Mouse (Mus musculus) erythroblast, embryonic 14.5 days (primary cell): Measurements from ENCODE around the gene Enpp6. TPM values are rescaled to one million over a fixed set of nuclear protein-coding genes. Genes with fewer than 3 reads are reported as not detected.

Experiments used
- H3K27me3 ChIP-seq: 2 replicates; pipeline ENCODE4 v1.6.1; 2012; ENCODE audit warnings: inconsistent platforms; ENCODE audit not compliant: control insufficient read depth
- H3K36me3 ChIP-seq: 2 replicates; pipeline ENCODE4 v1.6.1; 2012; ENCODE audit warnings: mild to moderate bottlenecking, inconsistent platforms; ENCODE audit not compliant: control insufficient read depth
- H3K4me1 ChIP-seq: 2 replicates; pipeline ENCODE4 v1.6.1; 2012; ENCODE audit warnings: inconsistent platforms; ENCODE audit not compliant: control insufficient read depth
- H3K4me3 ChIP-seq: replicated peaks from 2 replicates; pipeline ENCODE3; 2012; ENCODE audit warnings: moderate library complexity, mild to moderate bottlenecking, inconsistent platforms
- H3K9me3 ChIP-seq: 2 replicates; pipeline ENCODE4 v1.6.1; 2012; ENCODE audit warnings: low read length, inconsistent platforms, mixed read lengths; ENCODE audit not compliant: control insufficient read depth
- GATA1 ChIP-seq: IDR thresholded peaks from 2 replicates; pipeline ENCODE4 v1.6.1; 2012; ENCODE audit warnings: low read length, inconsistent platforms, mixed read lengths
- TAL1 ChIP-seq: IDR thresholded peaks from 3 replicates; pipeline ENCODE4 v1.6.1; 2012; ENCODE audit warnings: low read length, inconsistent platforms, mixed read lengths
- polyA plus RNA-seq: library from polyadenylated mRNA; stranded (reverse); fragments of >175 nt; gene quantifications from 2 replicates; pipeline ENCODE4 v1.2.3, GENCODE M21; 2012

Enpp6 gene
- polyA plus RNA-seq, 1 experiment = not detected

- Histone ChIP-seq H3K4me1 (no peaks in the 10 kb centered on the region), H3K27me3 (no peaks in the 10 kb centered on the region), H3K36me3 (no peaks in the 10 kb centered on the region), H3K9me3 (no peaks in the 10 kb centered on the region), H3K4me3 (no peak overlapping the region)
- TF ChIP-seq GATA1 (no peak), TAL1 (no peak)
These were observed 23.9 kb upstream of the Enpp6 start for GRCm38 (mm10) chr8:46962630-46963427.

DNA sequence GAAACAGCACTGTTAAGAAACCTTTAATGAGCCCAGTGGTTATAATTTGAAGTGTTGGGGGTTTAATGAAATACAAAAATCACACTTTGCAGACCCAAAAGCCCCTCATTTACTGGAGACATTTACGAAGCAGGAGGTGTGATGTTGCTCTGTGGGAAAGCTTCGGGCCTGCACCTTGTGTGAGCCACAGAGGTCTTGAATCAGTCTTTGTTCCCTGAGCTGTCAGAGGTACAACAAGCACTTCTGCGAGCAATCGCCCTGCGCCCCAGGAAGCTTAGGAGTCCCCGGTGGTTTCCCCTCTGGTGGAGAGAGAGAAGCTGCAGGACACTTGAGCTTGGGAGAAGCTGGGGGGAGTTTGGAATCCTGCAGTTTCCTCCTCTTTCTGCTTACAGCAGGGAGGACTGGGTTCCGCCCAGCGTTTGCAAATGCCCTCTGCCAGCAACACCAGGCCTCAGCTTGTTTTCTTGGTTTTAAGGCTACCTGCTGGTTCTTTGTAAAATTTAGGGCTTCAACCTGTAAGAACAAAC is 23.0 kb upstream of the Enpp6 start:
- Histone ChIP-seq H3K4me3 (no peak overlapping the region), H3K27me3 (no peaks in the 10 kb centered on the region), H3K9me3 (no peaks in the 10 kb centered on the region), H3K36me3 (no peaks in the 10 kb centered on the region), H3K4me1 (no peaks in the 10 kb centered on the region)
- TF ChIP-seq GATA1 (no peak), TAL1 (no peak)

DNA sequence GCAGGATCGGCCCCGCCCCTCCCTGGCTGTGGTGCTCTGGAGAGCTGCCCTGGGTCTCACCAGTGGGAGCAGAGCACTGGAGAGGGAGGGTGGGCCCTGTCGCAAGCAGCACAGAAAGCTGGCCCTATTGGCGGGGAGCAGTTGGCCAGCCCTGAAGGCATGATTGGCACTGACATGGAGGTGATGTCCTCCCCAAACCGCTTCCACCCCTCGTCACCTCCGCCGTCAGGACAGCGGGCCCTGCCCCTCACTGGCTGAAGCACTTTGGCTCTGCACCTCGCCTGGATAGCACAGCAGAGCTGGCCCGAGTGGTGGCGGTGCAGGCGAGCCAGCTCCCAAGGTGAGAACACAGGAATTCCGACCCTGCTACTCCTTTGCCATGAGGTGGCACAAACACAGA is 20.9 kb upstream of the Enpp6 start:
- TF ChIP-seq GATA1 (no peak), TAL1 (no peak)
- H3K36me3 ChIP-seq = no peaks in the 10 kb centered on the region
- no peak overlapping the region for H3K4me3 ChIP-seq
- H3K4me1 ChIP-seq = no peaks in the 10 kb centered on the region
- no peaks in the 10 kb centered on the region for H3K27me3 ChIP-seq
- no peaks in the 10 kb centered on the region for H3K9me3 ChIP-seq

GRCm38 (mm10) chr8:46968721-46969120 is 18.0 kb upstream of the Enpp6 start:
- Histone ChIP-seq H3K9me3 (no peaks in the 10 kb centered on the region), H3K4me1 (no peaks in the 10 kb centered on the region)
- TF ChIP-seq TAL1 (no peak), GATA1 (no peak)

DNA sequence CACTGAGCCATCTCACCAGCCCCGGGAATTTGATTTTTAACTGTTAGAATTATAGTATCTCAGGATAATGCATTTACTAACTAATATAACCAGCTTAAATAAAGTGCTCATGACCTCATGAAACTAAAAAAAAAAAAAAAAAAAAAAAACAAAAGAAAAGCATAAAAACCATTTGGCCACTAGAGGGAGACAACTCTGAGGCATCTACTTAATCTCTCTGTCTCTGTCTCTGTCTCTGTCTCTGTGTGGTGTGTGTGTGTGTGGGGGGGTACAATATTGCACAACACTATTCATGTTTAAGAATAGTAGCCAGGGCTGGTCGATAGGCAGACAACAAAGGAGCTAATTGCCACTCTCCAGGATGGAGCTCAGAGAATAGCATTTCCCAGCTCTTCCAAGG is 17.3 kb upstream of the Enpp6 start:
- TF ChIP-seq TAL1 = no peak
- no peak for TF ChIP-seq GATA1
- Histone ChIP-seq H3K4me1 (no peaks in the 10 kb centered on the region), H3K9me3 (peaks cover 1% of the 10 kb centered on the region; the same call in 1 of the 2 replicates), H3K36me3 (no peaks in the 10 kb centered on the region), H3K27me3 (no peaks in the 10 kb centered on the region), H3K4me3 (no peak overlapping the region)

More at GRCm38 (mm10) chr8:46968721-46969120, 18.0 kb upstream of the Enpp6 start:
- no peaks in the 10 kb centered on the region for H3K36me3 ChIP-seq
- no peak overlapping the region for H3K4me3 ChIP-seq
- H3K27me3 ChIP-seq = no peaks in the 10 kb centered on the region

- Histone ChIP-seq H3K4me1 (no peaks in the 10 kb centered on the region), H3K36me3 (no peaks in the 10 kb centered on the region), H3K27me3 (no peaks in the 10 kb centered on the region), H3K4me3 (no peak overlapping the region), H3K9me3 (peaks cover 2% of the 10 kb centered on the region; the same call in 1 of the 2 replicates)
- TF ChIP-seq GATA1 = no peak
- TF ChIP-seq TAL1 = no peak
These were observed 9.3 kb upstream of the Enpp6 start for GRCm38 (mm10) chr8:46977376-46977775.

DNA sequence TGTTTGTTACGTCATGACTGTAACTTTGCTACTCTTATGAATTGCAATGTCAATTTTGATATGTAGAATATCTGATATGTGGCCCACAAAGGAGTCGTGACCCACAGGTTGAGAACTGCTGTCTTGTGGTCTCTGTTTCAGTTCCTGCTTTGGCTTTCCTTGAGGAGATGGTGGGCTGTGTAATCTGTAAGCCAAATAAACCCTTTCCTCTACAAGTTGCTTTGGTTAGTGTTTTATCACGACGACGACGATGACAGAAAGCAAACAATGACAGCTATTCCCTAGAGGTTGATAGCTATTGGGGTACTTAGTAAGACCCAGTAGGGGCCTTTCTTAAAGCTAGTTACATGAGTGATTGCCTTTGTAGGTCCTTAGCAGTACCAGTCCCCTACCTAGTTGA is 4.5 kb upstream of the Enpp6 start:
- no peaks in the 10 kb centered on the region for H3K4me1 ChIP-seq
- no peak for TF ChIP-seq GATA1
- TF ChIP-seq TAL1 = no peak
- H3K4me3 ChIP-seq = no peak overlapping the region
- H3K36me3 ChIP-seq = no peaks in the 10 kb centered on the region
- no peaks in the 10 kb centered on the region for H3K27me3 ChIP-seq
- no peaks in the 10 kb centered on the region for H3K9me3 ChIP-seq

DNA sequence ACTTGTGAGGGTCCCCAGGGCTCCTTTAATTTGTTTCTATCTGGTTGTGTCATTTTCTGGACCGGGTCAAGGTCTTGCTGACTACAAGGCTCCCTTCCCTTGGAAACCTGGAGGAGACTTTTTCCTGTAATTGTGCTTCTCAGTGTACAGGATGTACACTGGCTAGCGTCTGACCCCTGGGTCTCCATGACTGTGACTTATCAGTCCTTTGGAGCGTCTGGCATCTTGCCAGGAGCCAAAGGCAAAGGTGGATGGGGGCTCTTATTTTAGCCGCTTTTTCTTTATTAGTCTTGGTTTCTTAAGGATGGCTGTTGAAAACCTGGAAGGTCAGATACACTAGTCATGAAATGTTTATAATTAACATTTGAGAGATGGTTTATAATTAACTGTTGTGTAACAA is 3.9 kb upstream of the Enpp6 start:
- Histone ChIP-seq H3K27me3 (no peaks in the 10 kb centered on the region), H3K36me3 (no peaks in the 10 kb centered on the region), H3K9me3 (no peaks in the 10 kb centered on the region), H3K4me3 (no peak overlapping the region), H3K4me1 (no peaks in the 10 kb centered on the region)
- TF ChIP-seq GATA1 (no peak), TAL1 (no peak)

DNA sequence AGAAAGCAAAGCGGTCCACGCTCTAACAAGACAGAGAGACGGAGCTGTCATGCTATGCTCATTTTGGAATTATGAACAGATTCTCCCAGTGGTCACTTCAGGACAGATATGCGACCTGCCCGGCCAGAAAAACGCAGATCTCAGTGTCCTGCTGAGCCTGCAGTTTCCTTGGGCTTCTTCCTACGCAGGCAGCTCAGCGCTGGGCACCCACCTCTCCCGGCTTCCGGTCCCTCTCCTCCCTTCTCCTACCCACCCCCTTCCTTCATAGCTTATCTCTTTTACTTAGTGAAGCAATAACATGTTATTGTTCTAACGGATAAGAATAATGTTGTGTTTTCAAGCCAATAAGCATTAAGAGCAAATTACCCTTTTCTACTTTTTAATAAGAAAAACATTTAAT is 2.0 kb upstream of the Enpp6 start:
- no peaks in the 10 kb centered on the region for H3K4me1 ChIP-seq
- no peaks in the 10 kb centered on the region for H3K27me3 ChIP-seq
- H3K4me3 ChIP-seq = no peak overlapping the region
- no peak for TF ChIP-seq GATA1
- no peak for TF ChIP-seq TAL1
- H3K9me3 ChIP-seq = no peaks in the 10 kb centered on the region
- H3K36me3 ChIP-seq = no peaks in the 10 kb centered on the region

DNA sequence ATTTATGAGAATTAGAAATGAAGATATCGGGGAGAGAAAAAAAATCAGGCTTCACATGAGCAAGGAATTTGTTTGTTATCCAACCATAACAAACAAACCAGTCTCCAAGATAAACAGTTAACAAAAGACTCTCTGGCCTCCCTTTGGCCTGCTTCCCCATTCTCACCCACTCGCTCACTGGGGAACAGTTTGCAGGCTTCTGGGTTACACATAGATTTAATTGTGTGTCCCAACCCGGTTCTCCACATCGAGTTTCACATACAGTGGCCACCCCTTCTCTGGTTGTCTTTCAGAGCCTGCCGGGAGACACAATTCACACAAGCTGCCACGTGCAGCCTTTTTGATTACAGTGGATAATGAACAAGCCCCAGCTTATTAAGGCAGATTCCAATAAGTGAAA is 1.7 kb downstream of the Enpp6 start:
- Histone ChIP-seq H3K27me3 (no peaks in the 10 kb centered on the region), H3K4me1 (no peaks in the 10 kb centered on the region), H3K36me3 (no peaks in the 10 kb centered on the region), H3K9me3 (no peaks in the 10 kb centered on the region), H3K4me3 (no peak overlapping the region)
- TF ChIP-seq GATA1 = no peak
- TF ChIP-seq TAL1 = no peak
